Mouse (Mus musculus) hindbrain, embryonic 14.5 days (tissue): ENCODE data around the gene Btbd9. TPM values are rescaled to one million over a fixed set of nuclear protein-coding genes. Genes with fewer than 3 reads are reported as not detected.

ENCODE experiments used
- ATAC-seq: fragments of 200-750 bp; cut with Nextera tagmentation; 2 replicates; pipeline ENCODE4 v1.8.0; 2017; ENCODE audit warnings: moderate number of reproducible peaks, mild to moderate bottlenecking, moderate TSS enrichment, moderate library complexity; ENCODE audit not compliant: low FRiP score
- DNase-seq: peaks from one replicate; pipeline ENCODE4 v3.0.0-alpha.2; 2015; ENCODE audit warnings: low spot score
- H3K27ac ChIP-seq: fragments of 300-500 bp; sonication (generic); 2 replicates; pipeline ENCODE4 v1.5.1; 2014; ENCODE audit warnings: mild to moderate bottlenecking, moderate library complexity
- H3K27me3 ChIP-seq: fragments of 300-500 bp; sonication (generic); 2 replicates; pipeline ENCODE4 v1.6.1; 2014; ENCODE audit warnings: mild to moderate bottlenecking, low read length, mixed read lengths; ENCODE audit not compliant: control insufficient read depth, insufficient read depth
- H3K36me3 ChIP-seq: fragments of 300-500 bp; sonication (generic); replicated peaks from 2 replicates; pipeline ENCODE4 v1.6.1; 2014; ENCODE audit not compliant: control insufficient read depth, insufficient read depth
- H3K4me1 ChIP-seq: fragments of 300-500 bp; sonication (generic); replicated peaks from 2 replicates; pipeline ENCODE4 v1.6.1; 2014; ENCODE audit warnings: antibody characterized with exemption, low read length, mixed read lengths; ENCODE audit not compliant: control insufficient read depth, insufficient read depth
- H3K4me2 ChIP-seq: fragments of 300-500 bp; sonication (generic); replicated peaks from 2 replicates; pipeline ENCODE4 v1.6.1; 2014; ENCODE audit warnings: mild to moderate bottlenecking, moderate library complexity
- H3K4me3 ChIP-seq: fragments of 300-500 bp; sonication (generic); replicated peaks from 2 replicates; pipeline ENCODE4 v1.5.1; 2014; ENCODE audit warnings: mild to moderate bottlenecking, low read length
- H3K9ac ChIP-seq: fragments of 300-500 bp; sonication (generic); 2 replicates; pipeline ENCODE4 v1.6.1; 2014
- H3K9me3 ChIP-seq: fragments of 300-500 bp; sonication (generic); 2 replicates; pipeline ENCODE4 v1.6.1; 2016; ENCODE audit warnings: low read length; ENCODE audit not compliant: control insufficient read depth
- WGBS: fragments of 180-500 bp; shearing (Covaris S2); extraction: QIAGEN DNeasy Blood & Tissue Kit; methylation state at CpG from one replicate; pipeline ENCODE4 v1.1.7; 2014; 5-methylcytosine and 5-hydroxymethylcytosine counted together
- polyA plus RNA-seq: library from polyadenylated mRNA; unstranded; fragments of >200 nt; fragmentation: Nextera tagmentation; extraction: Ambion mirVana; gene quantifications from 2 replicates; pipeline ENCODE4 v1.2.1, GENCODE M21; 2014

The Btbd9 gene
- polyA plus RNA-seq, 1 experiment from 2014 or later = 126 TPM

GRCm38 (mm10) chr17:30412991-30413390 lies 163.3 kb downstream of the Btbd9 start:
- no peaks in the 10 kb centered on the region for H3K9me3 ChIP-seq
- H3K27ac ChIP-seq = no peak overlapping the region
- H3K4me3 ChIP-seq = no peak overlapping the region
- H3K36me3 ChIP-seq = no peaks in the 10 kb centered on the region
- no peak overlapping the region for H3K4me2 ChIP-seq
- 96% methylated on average over 3 of the region's 3 CpGs for WGBS
- H3K4me1 ChIP-seq = no peaks in the 10 kb centered on the region
- ATAC-seq = no peak
- DNase-seq = no peak
- H3K9ac ChIP-seq = no peak overlapping the region
- no peaks in the 10 kb centered on the region for H3K27me3 ChIP-seq

- WGBS = 93% methylated on average over 7 of the region's 7 CpGs
- DNase-seq = no peak
- Histone ChIP-seq H3K27ac (no peak overlapping the region), H3K4me2 (no peak overlapping the region), H3K4me3 (no peak overlapping the region), H3K4me1 (peaks cover 4% of the 10 kb centered on the region; the same call in 1 of the 2 replicates), H3K27me3 (no peaks in the 10 kb centered on the region), H3K36me3 (no peaks in the 10 kb centered on the region), H3K9ac (no peak overlapping the region), H3K9me3 (no peaks in the 10 kb centered on the region)
- ATAC-seq = no peak
These were observed 170.3 kb downstream of the Btbd9 start for GRCm38 (mm10) chr17:30406002-30406401.

DNA sequence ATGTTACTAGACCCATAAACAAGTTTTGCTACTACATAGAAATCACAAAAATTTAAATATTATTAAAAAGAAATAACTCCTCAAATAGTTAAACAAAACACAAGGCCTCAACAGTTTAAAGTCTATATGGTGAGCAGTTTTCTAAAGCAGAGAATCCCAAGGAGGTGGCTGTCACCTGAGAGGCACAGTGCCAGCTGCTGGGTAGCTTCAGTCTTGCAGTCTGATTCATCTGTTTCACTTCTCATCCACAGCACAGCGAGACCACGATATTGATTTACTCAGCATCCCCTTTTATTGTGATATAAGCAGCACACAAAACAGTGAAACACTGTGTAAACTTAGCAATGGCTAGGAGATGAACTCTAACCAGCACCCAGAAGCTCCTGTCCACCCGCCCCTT lies 173.4 kb downstream of the Btbd9 start:
- H3K4me2 ChIP-seq = no peak overlapping the region
- 79% methylated on average over 3 of the region's 3 CpGs for whole genome bisulfite sequencing
- no peak for ATAC-seq
- no peaks in the 10 kb centered on the region for H3K36me3 ChIP-seq
- 0 out of 2 replicates have a peak overlapping the region, but pooled peaks have one; percentile 18 for H3K27ac ChIP-seq
- no peak overlapping the region for H3K9ac ChIP-seq
- no peaks in the 10 kb centered on the region for H3K27me3 ChIP-seq
- 0 out of 2 replicates have a peak, but pooled peaks cover under 1% of the 10 kb centered on the region for H3K9me3 ChIP-seq
- H3K4me3 ChIP-seq = no peak overlapping the region
- DNase-seq = no peak
- H3K4me1 ChIP-seq = peaks cover 4% of the 10 kb centered on the region; the same call in 1 of the 2 replicates

- Histone ChIP-seq H3K36me3 (no peaks in the 10 kb centered on the region), H3K9ac (no peak overlapping the region), H3K9me3 (peaks cover 6% of the 10 kb centered on the region; the same call in 1 of the 2 replicates), H3K4me3 (no peak overlapping the region), H3K4me1 (no peaks in the 10 kb centered on the region), H3K27me3 (no peaks in the 10 kb centered on the region), H3K27ac (no peak overlapping the region), H3K4me2 (no peak overlapping the region)
- DNase-seq = no peak
- no peak for ATAC-seq
- WGBS = 88% methylated on average over 4 of the region's 4 CpGs
These were observed 181.0 kb downstream of the Btbd9 start for GRCm38 (mm10) chr17:30395261-30395660.

GRCm38 (mm10) chr17:30392031-30392430 lies 184.3 kb downstream of the Btbd9 start:
- Histone ChIP-seq H3K4me3 (no peak overlapping the region), H3K4me2 (no peak overlapping the region)

DNA sequence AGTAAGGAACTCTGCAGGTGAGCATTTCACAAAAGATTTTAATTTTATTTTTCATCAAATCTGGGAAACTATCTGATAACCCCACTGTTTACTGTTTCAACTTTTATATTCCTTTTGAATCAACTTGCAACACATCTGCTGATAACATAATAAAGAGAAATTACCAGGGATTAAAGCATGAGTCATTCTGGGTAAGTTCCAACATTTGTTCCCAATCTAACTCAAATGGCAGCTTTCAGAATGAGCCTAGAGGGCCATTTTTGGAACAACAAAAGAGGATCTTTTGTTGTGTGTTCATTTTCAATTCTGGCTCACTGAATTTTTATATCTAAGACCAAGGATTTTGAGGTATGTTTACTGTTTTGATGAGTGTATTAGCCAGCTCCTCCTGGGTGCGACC lies 185.1 kb downstream of the Btbd9 start:
- no peak for DNase-seq

More at GRCm38 (mm10) chr17:30392031-30392430, 184.3 kb downstream of the Btbd9 start:
- no peak for ATAC-seq
- Histone ChIP-seq H3K36me3 (no peaks in the 10 kb centered on the region), H3K27me3 (no peaks in the 10 kb centered on the region), H3K9ac (no peak overlapping the region), H3K27ac (no peak overlapping the region), H3K9me3 (no peaks in the 10 kb centered on the region), H3K4me1 (peaks cover 6% of the 10 kb centered on the region)
- no peak for DNase-seq
- WGBS = 89% methylated on average over 4 of the region's 4 CpGs

GRCm38 (mm10) chr17:30389686-30390085 lies 186.6 kb downstream of the Btbd9 start:
- Histone ChIP-seq H3K36me3 (no peaks in the 10 kb centered on the region), H3K9me3 (no peaks in the 10 kb centered on the region), H3K4me3 (no peak overlapping the region), H3K27me3 (no peaks in the 10 kb centered on the region), H3K27ac (no peak overlapping the region), H3K4me2 (no peak overlapping the region), H3K9ac (no peak overlapping the region), H3K4me1 (peaks cover 6% of the 10 kb centered on the region)
- no peak for ATAC-seq
- no peak for DNase-seq

More for the DNA sequence above, 185.1 kb downstream of the Btbd9 start:
- no peaks in the 10 kb centered on the region for H3K9me3 ChIP-seq
- no peaks in the 10 kb centered on the region for H3K27me3 ChIP-seq
- no peak overlapping the region for H3K27ac ChIP-seq
- ATAC-seq = no peak
- WGBS = 87% methylated on average over 1 of the region's 1 CpGs
- H3K9ac ChIP-seq = no peak overlapping the region
- no peaks in the 10 kb centered on the region for H3K36me3 ChIP-seq
- no peak overlapping the region for H3K4me3 ChIP-seq
- peaks cover 6% of the 10 kb centered on the region for H3K4me1 ChIP-seq
- H3K4me2 ChIP-seq = no peak overlapping the region

- Histone ChIP-seq H3K27ac (peak overlapping the region; percentile 5; the same call in 1 of the 2 replicates), H3K9ac (no peak overlapping the region), H3K4me1 (peaks cover 6% of the 10 kb centered on the region), H3K36me3 (no peaks in the 10 kb centered on the region), H3K27me3 (no peaks in the 10 kb centered on the region), H3K4me2 (no peak overlapping the region), H3K9me3 (no peaks in the 10 kb centered on the region), H3K4me3 (no peak overlapping the region)
- DNase-seq (no peak), ATAC-seq (no peak)
- WGBS = 70% methylated on average over 4 of the region's 4 CpGs
These were observed 187.5 kb downstream of the Btbd9 start for GRCm38 (mm10) chr17:30388817-30389216.

DNA sequence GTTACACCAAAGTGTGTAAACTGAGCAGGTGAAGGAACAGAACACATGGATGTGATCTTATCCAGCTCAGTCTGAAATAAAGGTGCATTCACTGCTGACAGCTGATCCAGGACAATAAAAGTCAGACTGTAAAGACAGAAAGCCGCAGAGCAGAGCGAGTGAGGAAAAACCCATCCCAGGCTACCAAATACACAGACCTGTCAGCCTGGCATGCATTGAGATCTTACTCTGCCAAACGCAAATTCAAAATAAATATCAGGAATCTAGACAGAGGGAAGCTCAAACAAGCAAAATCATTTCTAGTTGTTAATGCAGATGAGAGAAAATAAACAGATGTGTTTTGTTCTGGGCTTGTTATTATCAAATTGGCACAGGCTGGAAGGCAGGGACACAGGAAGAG lies 187.9 kb downstream of the Btbd9 start:
- H3K27me3 ChIP-seq = no peaks in the 10 kb centered on the region
- H3K36me3 ChIP-seq = no peaks in the 10 kb centered on the region
- H3K4me2 ChIP-seq = no peak overlapping the region
- ATAC-seq (no peak), DNase-seq (no peak)
- H3K4me3 ChIP-seq = no peak overlapping the region
- peaks cover 6% of the 10 kb centered on the region for H3K4me1 ChIP-seq
- no peaks in the 10 kb centered on the region for H3K9me3 ChIP-seq
- no peak overlapping the region for H3K9ac ChIP-seq
- 71% methylated on average over 3 of the region's 3 CpGs for WGBS
- peak overlapping the region; percentile 5; the same call in 1 of the 2 replicates for H3K27ac ChIP-seq

GRCm38 (mm10) chr17:30386241-30386640 lies 190.0 kb downstream of the Btbd9 start:
- H3K9me3 ChIP-seq = no peaks in the 10 kb centered on the region
- H3K27me3 ChIP-seq = no peaks in the 10 kb centered on the region
- 92% methylated on average over 9 of the region's 9 CpGs for WGBS
- no peak overlapping the region for H3K9ac ChIP-seq
- H3K4me1 ChIP-seq = peaks cover 6% of the 10 kb centered on the region
- H3K27ac ChIP-seq = no peak overlapping the region
- DNase-seq = no peak
- ATAC-seq = no peak
- no peaks in the 10 kb centered on the region for H3K36me3 ChIP-seq
- H3K4me3 ChIP-seq = no peak overlapping the region
- H3K4me2 ChIP-seq = no peak overlapping the region
